Mouse (Mus musculus): ENCODE data around the gene Denr. TPM values are rescaled to one million over a fixed set of nuclear protein-coding genes. Genes with fewer than 3 reads are reported as not detected.

The Denr gene
- polyA plus RNA-seq (2012; rRNA removed; ENCODE audit: low replicate concordance), result 13.5 and 17.4 TPM in 2 replicates

GRCm38 (mm10) chr5:123906976-123907630, at the start of gene Denr:
Denr (plus strand) TSS chr5:123907175.

GRCm38 (mm10) chr5:123865365-123865764, 41.6 kb upstream of the Denr start, which contains the start of gene Hcar2:
Hcar2 (minus strand) TSS chr5:123865499.

GRCm38 (mm10) chr5:123879928-123880327, 27.0 kb upstream of the Denr start, which contains the start of gene Hcar1:
Hcar1 (minus strand) TSS chr5:123880020.

GRCm38 (mm10) chr5:123927118-123927517, 20.1 kb downstream of the Denr start, which contains the start of gene Gm43518:
Gm43518 (plus strand) TSS chr5:123927418.

GRCm38 (mm10) chr5:123930508-123930989, 23.6 kb downstream of the Denr start, which contains the start of gene Ccdc62:
Ccdc62 (plus strand) TSS chr5:123930679.

GRCm38 (mm10) chr5:123973299-123974178, 66.6 kb downstream of the Denr start, which contains the start of gene Hip1r:
Hip1r (plus strand) TSS chr5:123973628.

Other genes starting within 250 kb of the Denr start
- gene Clip1, start 222.6 kb upstream of the Denr start, polyA plus RNA-seq (2012; rRNA removed; ENCODE audit: low replicate concordance), result 28.4 and 29.9 TPM in 2 replicates
- 18.3 and 30.2 TPM in 2 replicates for gene Zcchc8, start 186.1 kb upstream of the Denr start, polyA plus RNA-seq (2012; rRNA removed; ENCODE audit: low replicate concordance)
- 12.9 and 15.1 TPM in 2 replicates for gene Rsrc2, start 157.8 kb upstream of the Denr start, polyA plus RNA-seq (2012; rRNA removed; ENCODE audit: low replicate concordance)
- 0.85 and 4.2 TPM in 2 replicates for gene Kntc1, start 157.5 kb upstream of the Denr start, polyA plus RNA-seq (2012; rRNA removed; ENCODE audit: low replicate concordance)
- 18.1 and 25.1 TPM in 2 replicates for gene Hcar2, start 41.7 kb upstream of the Denr start, polyA plus RNA-seq (2012; rRNA removed; ENCODE audit: low replicate concordance)
- gene Hcar1, start 27.2 kb upstream of the Denr start, polyA plus RNA-seq (2012; rRNA removed; ENCODE audit: low replicate concordance), result 42.3 and 78.0 TPM in 2 replicates
- 1.4 TPM in 2 replicates for gene Gm43518, start 20.2 kb downstream of the Denr start, polyA plus RNA-seq (2012; rRNA removed; ENCODE audit: low replicate concordance)
- gene Ccdc62, start 23.5 kb downstream of the Denr start, polyA plus RNA-seq (2012; rRNA removed; ENCODE audit: low replicate concordance), result 4.1 and 6.1 TPM in 2 replicates
- gene Hip1r, start 66.5 kb downstream of the Denr start, polyA plus RNA-seq (2012; rRNA removed; ENCODE audit: low replicate concordance), result 8.6 and 11.8 TPM in 2 replicates
- gene Vps37b, start 125.1 kb downstream of the Denr start, polyA plus RNA-seq (2012; rRNA removed; ENCODE audit: low replicate concordance), result 12.1 and 29.0 TPM in 2 replicates
- 8.1 and 16.8 TPM in 2 replicates for gene Abcb9, start 188.6 kb downstream of the Denr start, polyA plus RNA-seq (2012; rRNA removed; ENCODE audit: low replicate concordance)
- 43.3 and 53.1 TPM in 2 replicates for gene Ogfod2, start 205.1 kb downstream of the Denr start, polyA plus RNA-seq (2012; rRNA removed; ENCODE audit: low replicate concordance)
- 30.4 and 31.1 TPM in 2 replicates for gene Arl6ip4, start 208.9 kb downstream of the Denr start, polyA plus RNA-seq (2012; rRNA removed; ENCODE audit: low replicate concordance)